Mouse (Mus musculus) ovary, postnatal 14 days (tissue): Measurements from ENCODE around the gene Nrxn3.

Source experiments
- DNase-seq: peaks from one replicate; pipeline ENCODE4 v3.0.0; 2022; ENCODE audit warnings: low spot score

Gene Nrxn3

DNA sequence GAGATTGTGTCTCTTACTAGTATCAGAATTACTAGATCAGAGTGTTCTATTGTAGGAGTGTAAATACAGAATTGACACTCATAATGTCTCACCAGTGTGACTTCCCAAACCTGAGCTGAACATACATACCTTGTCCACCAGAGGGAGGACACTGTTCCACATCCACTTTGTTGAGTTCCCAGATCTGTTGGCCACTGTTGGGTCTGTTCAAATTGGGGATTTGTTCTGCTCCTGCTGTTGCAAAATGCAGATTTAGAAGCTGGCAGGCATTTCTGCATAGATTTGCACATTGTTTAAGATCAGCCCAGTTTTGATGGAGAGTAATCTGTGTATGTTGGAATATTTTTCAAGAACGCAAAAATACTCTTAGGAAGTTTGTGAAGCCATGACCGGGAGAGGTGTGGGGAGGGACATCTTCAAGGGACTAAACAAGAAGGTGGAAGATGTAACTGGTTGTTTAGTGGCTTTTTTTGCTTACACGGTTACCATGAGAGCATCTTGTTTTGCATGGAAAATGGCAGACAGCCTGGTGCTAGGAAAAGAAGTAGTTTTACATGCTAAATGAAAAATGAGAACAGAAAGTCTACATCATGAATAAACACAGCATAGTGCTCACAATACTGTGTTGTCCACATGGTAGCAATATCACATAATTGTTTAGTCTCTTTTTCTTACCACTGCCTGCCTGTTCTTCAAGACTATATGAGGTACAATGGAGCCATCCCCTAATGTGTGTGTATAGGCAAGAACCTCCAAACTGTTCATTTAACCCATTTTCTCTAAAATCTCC lies 609.0 kb downstream of the Nrxn3 start:
- no peak for DNase-seq

DNA sequence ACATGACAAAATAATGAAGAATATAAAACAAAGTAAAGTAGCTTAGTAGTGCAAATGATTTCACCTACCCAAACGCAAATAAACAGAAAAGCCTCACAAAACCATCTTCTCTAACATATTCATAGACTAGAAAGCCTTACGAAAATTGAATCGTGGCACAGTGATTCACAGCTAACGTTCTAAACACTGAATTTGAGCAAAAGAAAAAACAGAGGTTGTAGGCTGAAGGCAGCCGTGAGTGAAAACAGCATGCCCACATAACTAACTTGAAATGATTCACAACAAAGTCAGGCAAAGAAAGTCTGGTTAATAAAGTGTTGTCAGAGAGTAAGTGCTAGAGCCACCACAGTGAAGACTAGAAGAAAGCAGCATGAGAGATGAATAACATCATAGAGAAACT lies 610.8 kb downstream of the Nrxn3 start:
- no peak for DNase-seq

DNA sequence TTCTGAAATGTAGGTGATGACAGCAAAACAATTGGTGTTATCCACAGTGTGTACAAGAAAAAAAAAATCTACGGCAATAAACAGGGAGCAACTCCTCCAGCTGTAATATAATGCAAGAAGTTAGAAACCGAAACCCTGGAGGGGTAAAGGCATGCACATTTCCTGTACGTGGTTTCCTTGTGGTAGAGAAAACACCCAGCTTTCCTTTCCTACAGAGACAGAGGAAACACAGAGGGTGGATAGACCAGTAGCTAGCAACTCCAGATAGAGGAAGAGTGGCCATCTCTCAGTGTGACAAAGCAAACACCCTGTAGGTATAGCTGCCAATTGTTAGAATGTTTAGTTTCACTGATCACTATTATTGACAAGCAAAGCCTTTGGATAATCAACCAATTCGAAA lies 642.2 kb downstream of the Nrxn3 start:
- no peak for DNase-seq

DNA sequence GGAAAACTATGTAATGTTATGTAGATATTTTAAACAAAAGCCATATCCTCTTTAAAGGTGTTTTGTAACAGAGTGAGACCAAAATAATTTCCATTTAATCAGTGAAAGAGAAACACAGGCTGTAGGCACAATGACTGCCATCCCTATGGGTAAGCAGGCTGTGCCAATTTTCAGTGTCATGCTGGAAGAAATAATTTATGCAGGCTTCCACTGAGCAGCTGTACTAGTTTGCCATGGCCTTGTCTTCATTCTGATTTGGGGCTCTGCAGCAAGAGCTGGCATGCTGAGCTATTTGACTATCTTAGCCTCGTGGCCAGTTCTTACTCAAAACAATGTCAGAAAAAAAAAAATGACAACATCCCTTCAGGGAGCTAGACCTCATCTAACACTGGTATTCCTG lies 647.3 kb downstream of the Nrxn3 start:
- DNase-seq, result no peak

DNA sequence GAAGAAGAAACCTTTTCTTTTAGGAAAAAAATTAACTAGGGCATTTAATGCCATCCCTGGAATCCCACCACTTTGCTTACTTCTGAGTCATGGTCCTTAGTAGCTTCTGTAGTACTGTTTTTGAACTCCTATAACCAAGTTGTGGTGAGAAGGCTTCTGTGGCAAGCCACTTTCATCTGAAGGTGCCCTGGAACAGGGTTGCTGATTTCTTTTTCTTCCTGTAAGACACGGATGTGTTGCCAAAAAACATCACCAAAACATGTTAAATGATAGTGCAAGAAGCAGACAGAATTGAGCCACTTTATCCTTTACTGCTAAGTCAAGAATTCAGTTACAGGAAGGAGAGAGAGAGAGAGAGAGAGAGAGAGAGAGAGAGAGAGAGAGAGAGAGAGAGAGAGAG lies 653.9 kb downstream of the Nrxn3 start:
- no peak for DNase-seq

DNA sequence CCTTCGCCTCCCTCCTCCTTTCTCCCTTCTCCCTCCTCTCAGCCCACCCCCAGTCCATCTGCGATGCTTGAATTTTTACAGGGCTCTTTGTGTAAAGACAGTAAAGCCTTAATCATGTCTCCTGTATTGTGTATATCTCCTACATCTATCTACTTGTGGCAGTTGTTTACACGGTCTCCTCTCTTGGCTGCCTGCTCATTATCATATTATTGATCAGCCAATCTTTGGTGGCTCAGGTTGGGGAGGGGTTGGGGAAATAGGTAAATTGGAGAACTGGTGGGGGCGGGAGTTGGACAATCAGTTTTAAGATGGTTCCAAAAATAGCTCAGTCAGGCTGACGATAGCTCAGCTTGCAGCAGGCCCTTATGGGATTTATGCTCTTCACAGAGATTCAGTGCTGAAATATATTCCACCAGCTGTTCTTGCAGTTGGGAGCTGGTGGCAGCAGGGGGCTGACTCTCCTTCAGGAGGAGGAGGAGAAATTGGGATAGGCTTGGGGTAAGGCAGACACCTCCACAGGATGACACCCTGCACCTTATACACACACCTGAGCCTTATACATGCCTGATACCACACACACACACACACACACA lies 654.5 kb downstream of the Nrxn3 start:
- no peak for DNase-seq

DNA sequence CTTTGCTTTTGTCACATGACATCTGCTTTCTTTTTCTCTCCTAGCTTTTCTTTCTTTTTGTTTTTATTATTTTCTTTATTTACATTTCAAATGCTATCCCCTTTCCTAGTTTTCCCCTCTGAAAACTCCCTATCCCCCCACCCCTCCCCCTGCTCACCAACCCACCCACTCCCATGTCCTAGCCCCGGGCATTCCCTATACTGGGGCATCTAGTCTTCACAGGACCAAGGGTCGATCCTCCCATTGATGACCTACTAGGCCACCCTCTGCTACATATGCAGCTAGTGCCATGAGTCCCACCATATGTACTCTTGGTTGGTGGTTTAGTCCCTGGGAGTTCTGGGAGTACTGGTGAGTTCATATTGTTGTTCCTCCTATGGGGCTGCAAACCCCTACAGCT lies 655.0 kb downstream of the Nrxn3 start:
- no peak for DNase-seq

DNA sequence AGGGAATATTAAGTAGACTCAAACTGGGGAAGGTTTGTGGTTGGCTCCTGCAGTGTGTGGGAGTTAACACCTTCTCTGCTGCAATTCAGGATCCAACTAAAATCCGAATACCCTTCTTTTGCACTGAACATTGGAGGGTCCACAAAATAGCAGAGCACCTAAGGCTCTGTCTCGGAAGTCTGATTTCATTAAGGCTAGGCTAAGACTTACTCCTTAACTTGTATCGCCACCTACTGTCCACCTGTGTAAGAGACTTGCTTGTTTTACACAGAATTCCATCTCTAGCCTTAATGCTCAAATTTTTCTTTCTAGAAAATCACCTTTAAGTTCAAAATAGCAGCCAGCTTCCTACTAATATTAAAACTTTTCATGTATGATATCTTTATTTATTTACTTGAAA lies 660.6 kb downstream of the Nrxn3 start:
- DNase-seq, result peak; percentile 4

DNA sequence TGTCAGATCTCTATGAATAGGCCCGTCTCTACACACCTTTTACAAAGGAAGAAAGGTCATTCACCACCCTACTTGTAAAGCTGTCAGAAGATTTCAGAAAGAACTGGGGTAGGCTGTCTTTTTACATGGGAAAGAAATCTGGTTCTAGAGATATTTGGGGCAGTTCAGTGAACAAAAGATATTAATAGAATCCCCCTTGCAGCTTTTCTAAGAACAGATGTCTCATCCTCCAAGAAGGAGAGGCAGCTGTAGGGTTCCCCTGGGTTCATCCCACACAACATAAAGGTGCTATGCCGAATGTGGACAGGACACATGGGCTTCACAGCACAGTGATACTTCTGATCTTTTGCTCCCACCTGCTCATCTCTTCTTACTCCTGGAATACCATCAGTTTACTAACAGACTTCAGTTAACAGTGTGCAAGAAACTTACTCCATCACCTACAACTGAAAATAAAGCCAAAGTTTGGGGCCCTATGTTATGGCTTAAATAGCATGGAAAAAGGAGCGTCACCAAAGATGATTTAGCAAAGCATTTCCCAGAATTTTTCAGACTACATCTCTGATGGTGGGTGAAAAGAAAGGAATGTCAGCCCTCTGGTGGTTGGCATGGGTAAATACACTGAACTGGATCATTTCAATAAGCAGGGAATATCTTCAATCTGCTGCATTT lies 672.6 kb downstream of the Nrxn3 start:
- DNase-seq, result no peak

DNA sequence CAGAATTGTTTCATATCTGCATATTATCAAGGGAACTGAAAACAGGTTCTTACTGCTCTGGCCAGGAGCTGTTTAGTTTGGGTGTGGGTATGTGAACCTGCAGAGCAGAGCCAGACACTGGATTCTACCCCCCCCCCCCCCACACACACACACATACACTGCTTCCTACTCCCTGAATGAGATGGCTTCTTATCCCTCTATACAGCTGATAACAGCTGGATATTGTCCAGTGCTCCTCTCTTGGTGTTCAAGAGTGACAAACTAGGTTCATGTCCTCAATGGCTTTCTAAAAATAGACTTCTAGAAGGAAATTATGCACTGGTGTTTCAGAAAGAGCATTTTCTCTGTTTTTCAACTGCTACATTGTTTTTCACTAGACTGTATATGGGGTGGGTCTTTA lies 713.8 kb downstream of the Nrxn3 start:
- no peak for DNase-seq

DNA sequence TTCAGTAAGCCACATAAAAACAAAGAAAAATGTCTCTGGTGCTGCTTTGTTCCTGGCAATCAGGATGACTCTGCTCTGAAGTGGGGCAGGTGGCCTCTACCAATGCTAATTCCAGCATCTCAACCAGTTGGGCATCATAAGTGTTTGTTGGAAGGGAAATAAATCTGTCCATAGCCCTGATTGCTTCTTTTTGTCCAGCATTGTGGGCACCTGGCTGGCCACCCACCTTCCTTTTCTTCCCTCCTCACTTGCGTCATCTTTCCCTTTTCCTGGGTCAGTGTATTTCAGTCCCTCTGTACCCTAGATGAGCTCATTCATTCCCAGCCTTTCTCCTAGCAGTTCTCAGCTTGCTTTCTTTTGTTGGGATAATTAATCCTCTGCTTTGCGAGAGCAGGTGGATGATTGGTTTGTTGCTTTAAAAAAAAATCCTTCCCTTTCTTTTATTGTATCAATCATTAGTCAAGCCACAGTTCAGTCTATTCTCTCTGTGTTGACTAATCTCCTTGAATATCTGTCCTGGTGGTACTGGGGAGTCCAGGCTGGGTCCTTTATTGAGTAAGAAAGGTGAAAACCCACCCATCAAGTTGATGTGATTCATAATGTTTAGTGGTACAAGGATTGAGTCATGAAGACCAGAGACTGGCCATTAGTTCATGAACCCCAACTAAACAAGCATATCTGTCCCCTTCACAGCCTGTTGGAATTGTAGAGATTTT lies 719.8 kb downstream of the Nrxn3 start:
- no peak for DNase-seq

DNA sequence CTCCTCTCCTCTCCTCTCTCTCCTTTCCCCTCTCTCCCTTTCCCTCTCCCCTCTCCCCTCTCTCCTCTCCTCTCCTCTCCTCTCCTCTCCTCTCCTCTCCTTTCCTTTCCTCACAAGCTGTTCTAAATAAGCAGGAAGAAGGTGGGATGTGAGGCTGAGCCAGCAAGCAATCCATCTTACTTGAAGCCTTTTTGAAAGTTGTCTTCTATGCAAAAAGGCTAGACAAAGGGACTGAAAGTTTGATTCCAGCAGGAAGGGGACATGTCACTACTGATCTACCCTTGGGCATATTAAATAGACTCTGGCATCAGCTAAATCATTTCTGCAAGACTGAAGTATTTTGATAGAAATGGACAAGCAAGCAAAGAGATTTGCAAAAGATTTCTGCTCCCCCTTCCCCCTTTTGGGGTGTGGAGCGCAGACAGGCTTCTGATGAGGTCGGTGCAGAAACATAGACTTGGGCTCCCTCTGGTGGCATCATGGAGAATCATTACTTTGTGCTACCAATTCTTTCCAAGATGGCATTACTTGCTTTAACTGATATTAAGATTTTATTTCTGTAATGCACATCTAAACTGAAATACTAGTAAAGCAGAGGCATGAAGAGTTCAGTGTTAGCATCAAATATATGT lies 728.1 kb downstream of the Nrxn3 start:
- DNase-seq, result peak; percentile 21

DNA sequence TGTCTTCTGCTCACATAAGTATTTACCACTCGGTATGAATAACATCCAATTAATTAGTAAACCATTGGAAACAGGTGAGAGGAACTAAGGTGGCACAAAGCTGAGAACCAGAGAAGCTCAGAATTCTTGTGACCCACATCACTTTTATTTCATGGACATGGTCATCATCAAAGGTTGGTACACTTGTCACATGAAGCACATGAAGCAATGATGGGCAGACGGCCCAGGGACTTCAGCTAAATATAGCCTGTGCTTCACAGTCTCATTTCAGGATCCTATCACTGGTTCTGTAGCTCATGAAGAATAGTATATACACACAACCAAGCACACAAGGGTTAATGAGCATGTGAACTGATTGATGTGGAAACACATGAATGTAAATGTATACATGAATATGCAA lies 747.5 kb downstream of the Nrxn3 start:
- no peak for DNase-seq

DNA sequence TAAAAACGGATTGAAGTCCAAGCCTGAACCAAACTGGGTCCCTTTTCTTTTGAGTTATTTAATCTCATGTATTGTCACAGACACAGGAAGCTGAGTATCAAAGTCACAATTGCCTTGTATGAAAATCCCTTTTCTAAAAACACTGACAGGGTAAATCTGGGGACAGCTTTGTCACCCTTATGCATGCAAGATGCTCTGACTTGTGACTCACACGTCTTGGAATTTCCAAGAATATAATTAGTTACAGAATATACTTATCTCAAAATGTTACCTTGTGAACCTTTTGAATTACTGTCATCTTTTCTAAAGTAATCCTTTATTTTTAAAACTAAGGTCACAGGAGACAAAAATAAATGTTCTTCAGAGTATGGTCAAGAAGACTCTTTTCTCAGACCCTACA lies 748.6 kb downstream of the Nrxn3 start:
- DNase-seq, result no peak

DNA sequence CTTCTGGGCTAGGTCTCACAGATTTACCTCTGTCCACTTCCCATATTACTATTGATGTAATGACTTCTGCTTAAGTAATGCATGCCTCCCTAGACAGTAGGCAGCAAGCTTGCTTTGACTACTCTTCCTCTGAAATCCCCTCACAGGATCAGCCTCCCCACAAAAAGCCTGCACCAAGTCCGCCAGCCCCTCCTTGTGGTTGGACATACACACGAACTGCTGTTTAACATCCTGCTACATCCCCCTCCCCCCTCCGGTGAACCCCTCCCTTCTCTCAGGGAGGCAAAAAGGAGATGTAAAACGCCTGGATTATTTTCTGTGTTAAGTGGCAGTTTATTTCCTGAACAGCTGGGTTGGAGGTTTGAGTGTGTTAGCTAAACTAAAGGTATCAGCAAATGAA lies 749.2 kb downstream of the Nrxn3 start:
- no peak for DNase-seq

DNA sequence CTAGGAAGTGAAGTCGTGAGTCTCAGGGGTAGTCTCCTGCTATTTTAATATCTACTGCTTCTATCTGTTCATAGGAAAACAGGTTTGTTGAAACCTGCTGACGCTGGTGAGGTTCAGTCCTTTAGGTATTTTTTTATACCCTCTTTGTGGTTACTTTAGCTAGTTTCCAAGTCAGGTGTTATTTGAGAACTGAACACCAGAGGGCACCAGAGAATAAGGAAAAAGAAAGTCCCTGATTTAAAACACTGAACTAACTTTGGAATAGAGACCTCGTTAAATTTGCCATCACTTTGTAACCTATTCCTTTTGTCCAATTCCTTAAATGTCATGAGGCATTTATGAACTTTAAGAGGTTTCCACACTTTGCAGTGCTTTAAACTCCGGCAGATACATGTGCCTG lies 756.4 kb downstream of the Nrxn3 start:
- peak; percentile 39 for DNase-seq

DNA sequence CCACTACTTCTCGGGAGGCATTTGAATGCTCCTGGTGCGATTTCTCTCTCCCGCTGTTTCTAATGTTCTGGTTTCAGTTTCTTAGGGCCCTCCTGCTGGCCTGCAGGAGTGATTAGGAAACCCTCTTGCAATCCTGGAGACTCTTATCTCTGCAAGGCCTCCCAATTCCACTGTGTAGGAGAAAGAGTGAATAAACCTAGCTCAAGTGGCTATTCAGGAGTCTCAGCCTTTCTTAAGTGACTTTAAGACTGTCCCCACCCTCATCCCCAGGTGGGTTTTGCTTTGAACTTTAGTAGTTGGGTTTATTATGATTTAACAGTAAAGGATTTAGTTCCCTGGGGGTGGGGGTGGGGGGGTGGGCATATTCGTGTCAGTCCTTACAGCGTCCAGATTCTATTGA lies 759.5 kb downstream of the Nrxn3 start:
- DNase-seq, result no peak

DNA sequence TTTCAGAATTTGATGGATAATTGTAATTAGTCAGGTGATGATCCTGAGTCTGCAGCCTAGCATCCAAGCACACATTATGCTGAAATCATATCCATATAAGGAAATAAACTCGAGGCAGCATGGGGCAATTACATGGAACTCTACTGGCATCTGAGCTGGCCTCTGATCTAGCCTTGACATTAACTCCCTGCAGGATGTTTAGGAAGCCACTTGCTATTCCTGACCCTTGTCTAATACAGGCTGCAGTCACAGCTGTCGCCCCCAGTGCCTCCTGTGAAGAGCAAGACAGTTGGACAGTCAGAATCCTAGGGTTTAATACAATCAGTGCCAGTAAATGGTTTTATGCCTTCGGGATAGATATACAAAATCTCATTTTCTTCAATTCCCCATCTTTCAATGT lies 781.4 kb downstream of the Nrxn3 start:
- no peak for DNase-seq

DNA sequence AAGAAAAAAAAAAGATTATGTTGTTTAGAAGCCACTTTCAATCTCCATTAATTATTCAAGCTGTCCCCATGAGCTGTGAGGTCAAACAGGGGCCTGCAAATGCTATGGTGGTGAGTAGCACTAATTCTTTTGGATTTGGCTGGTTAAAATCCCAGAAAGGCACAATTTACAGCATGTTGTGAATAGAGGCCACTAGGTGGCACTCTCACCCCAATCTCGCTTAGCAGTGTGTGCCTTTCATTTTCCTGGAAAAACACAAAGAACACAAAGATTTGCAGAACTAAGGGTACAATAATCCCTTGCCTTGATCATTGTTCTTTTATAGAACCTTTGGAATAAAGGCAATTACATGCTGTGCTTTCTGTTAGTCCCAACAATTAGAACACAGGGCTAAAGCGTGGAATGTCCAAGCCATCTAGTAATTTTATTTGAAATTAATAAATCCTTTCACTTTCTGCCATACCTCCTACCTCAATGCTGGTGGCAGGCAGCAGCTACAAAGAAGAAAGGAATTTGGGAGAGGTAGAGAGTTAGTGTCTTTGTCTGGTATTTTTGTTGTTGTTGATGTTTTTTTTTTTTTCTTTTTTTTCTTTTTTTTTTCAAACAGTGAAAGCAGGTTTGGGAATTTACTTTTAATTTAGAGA lies 782.6 kb downstream of the Nrxn3 start:
- peak; percentile 27 for DNase-seq

DNA sequence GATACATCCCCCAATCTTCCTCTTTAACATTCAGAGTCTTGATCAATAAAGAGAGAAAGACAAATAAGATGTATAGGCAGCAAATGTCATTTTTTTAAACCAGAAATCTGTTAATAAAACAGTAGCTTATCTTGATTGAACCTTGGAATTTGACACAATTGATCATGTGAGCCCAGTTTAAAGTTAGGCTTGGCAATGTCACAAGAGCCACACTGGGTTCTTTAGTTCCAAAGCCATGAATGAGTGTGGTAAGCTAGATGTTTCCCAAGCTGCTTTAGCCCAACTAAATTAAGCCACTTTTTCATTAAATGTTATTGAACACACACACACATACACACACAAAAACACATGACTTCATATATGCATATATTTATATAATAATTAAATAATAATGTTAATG lies 786.3 kb downstream of the Nrxn3 start:
- DNase-seq, result no peak

DNA sequence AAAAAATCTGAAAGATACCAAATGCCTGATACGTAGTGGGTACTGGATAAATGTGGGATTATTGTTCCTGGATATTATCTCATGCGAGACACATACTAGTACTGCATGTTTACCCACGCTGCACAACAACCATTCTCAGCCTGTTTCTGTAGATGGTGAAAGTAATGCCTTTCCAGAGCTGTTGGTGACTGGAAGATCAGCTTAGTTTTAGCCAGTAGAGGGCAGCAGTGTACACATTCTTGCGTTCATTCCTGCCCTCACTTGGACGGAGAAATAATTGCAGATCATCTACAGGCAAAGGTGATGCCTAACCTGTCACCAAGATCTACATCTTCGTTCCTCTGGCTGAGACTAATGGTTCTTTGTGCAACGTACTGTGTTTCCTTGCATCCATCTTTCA lies 791.1 kb downstream of the Nrxn3 start:
- peak; percentile 49 for DNase-seq

DNA sequence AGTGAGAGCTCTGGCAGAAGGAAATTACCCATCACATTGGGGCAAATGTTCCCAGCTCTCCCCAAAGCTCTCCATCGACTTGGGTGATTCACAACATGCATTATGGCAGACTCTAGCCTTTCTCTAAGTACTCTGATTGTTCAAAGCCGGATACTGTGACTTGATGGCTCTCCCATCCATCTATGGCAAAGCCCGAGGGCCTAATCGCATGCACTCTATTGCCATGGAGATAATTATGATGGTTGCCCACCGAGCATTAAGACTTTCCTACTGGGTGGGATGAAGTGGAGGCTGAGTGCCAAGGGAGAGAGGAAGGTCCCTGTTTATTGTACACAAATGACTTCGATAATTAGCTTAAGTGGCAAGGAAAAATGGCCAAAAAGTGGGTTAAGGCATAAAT lies 793.4 kb downstream of the Nrxn3 start:
- no peak for DNase-seq
